Mouse (Mus musculus): ENCODE measurements around the gene Cpsf4l. TPM values are rescaled to one million over a fixed set of nuclear protein-coding genes. Genes with fewer than 3 reads are reported as not detected.

The Cpsf4l gene
- total RNA-seq, 1 experiment, result 19.6 TPM

GRCm38 (mm10) chr11:113733631-113734364 lies 24.0 kb upstream of the Cpsf4l start:
- H3K27ac ChIP-seq (ENCODE audit: insufficient read depth, low read depth, low read length, poor library complexity, severe bottlenecking), result no peak overlapping the region
- H3K36me3 ChIP-seq (ENCODE audit: control insufficient read depth, insufficient read depth, low read length, poor library complexity, severe bottlenecking), result peaks cover 7% of the 10 kb centered on the region; the same call in 1 of the 2 replicates
- in situ Hi-C loops (cut with MboI; ENCODE audit: low sequenced_read_pairs in 2 of 2, unreplicated experiment in 2 of 2), result no loop called here
- no peaks in the 10 kb centered on the region for H3K9me3 ChIP-seq (ENCODE audit: control insufficient read depth, insufficient read depth, low read depth, low read length)
- H3K4me1 ChIP-seq (ENCODE audit: control insufficient read depth in 2 of 2, insufficient read depth in 2 of 2, low read length in 2 of 2, poor library complexity in 1 of 2), result peaks cover 7 to 29% of the 10 kb centered on the region in 2 experiments; a peak in 3 of 4 replicates
- H3K4me3 ChIP-seq (ENCODE audit: insufficient read depth in 1 of 2, low read depth in 1 of 2, low read length in 2 of 2, poor library complexity in 1 of 2, severe bottlenecking in 1 of 2), result no peak overlapping the region
- no peak overlapping the region for H3K9ac ChIP-seq (ENCODE audit: insufficient read depth, low read depth, low read length, poor library complexity, severe bottlenecking)
- DNase-seq (ENCODE audit: low read depth, low spot score), result no peak
- TF ChIP-seq ZNF384 (IDR thresholded peaks at IDR 0.05; ENCODE audit: low read depth, low read length) (no peak), HCFC1 (IDR thresholded peaks at IDR 0.05; ENCODE audit: borderline replicate concordance, insufficient read depth, low read length) (no peak), ZC3H11A (IDR thresholded peaks at IDR 0.05; ENCODE audit: borderline replicate concordance, low read depth, low read length) (no peak), MAFK (IDR thresholded peaks at IDR 0.05; ENCODE audit: insufficient read depth, low read depth, low read length) (no peak), CHD2 (IDR thresholded peaks at IDR 0.05; ENCODE audit: low read depth, low read length) (no peak)

- DNase-seq (ENCODE audit: low read depth, low spot score), result no peak
- peaks cover 24% of the 10 kb centered on the region for H3K36me3 ChIP-seq (ENCODE audit: control insufficient read depth, insufficient read depth, low read length, poor library complexity, severe bottlenecking)
- TF ChIP-seq ZNF384 (IDR thresholded peaks at IDR 0.05; ENCODE audit: low read depth, low read length), result no peak
- H3K4me1 ChIP-seq (ENCODE audit: control insufficient read depth in 2 of 2, insufficient read depth in 2 of 2, low read length in 2 of 2, poor library complexity in 1 of 2), result peaks cover 5 to 31% of the 10 kb centered on the region in 2 experiments; a peak in 3 of 4 replicates
- no peak overlapping the region for H3K27ac ChIP-seq (ENCODE audit: insufficient read depth, low read depth, low read length, poor library complexity, severe bottlenecking)
- no peak overlapping the region for H3K9ac ChIP-seq (ENCODE audit: insufficient read depth, low read depth, low read length, poor library complexity, severe bottlenecking)
- no peak overlapping the region for H3K4me3 ChIP-seq (ENCODE audit: insufficient read depth in 1 of 2, low read depth in 1 of 2, low read length in 2 of 2, poor library complexity in 1 of 2, severe bottlenecking in 1 of 2)
- no peaks in the 10 kb centered on the region for H3K9me3 ChIP-seq (ENCODE audit: control insufficient read depth, insufficient read depth, low read depth, low read length)
- in situ Hi-C loops (cut with MboI; ENCODE audit: low sequenced_read_pairs in 2 of 2, unreplicated experiment in 2 of 2), result no loop called here
Observed at GRCm38 (mm10) chr11:113731945-113732612, 22.3 kb upstream of the Cpsf4l start.

GRCm38 (mm10) chr11:113730879-113731278 lies 21.1 kb upstream of the Cpsf4l start:
- Histone ChIP-seq H3K4me3 (ENCODE audit: insufficient read depth in 1 of 2, low read depth in 1 of 2, low read length in 2 of 2, poor library complexity in 1 of 2, severe bottlenecking in 1 of 2) (no peak overlapping the region), H3K36me3 (ENCODE audit: control insufficient read depth, insufficient read depth, low read length, poor library complexity, severe bottlenecking) (peaks cover 33% of the 10 kb centered on the region), H3K4me1 (ENCODE audit: control insufficient read depth in 2 of 2, insufficient read depth in 2 of 2, low read length in 2 of 2, poor library complexity in 1 of 2) (peaks cover 5 to 31% of the 10 kb centered on the region in 2 experiments; a peak in 3 of 4 replicates), H3K9me3 (ENCODE audit: control insufficient read depth, insufficient read depth, low read depth, low read length) (no peaks in the 10 kb centered on the region), H3K9ac (ENCODE audit: insufficient read depth, low read depth, low read length, poor library complexity, severe bottlenecking) (no peak overlapping the region; the same call in 1 of the 2 replicates), H3K27ac (ENCODE audit: insufficient read depth, low read depth, low read length, poor library complexity, severe bottlenecking) (no peak overlapping the region)
- TF ChIP-seq MAFK (IDR thresholded peaks at IDR 0.05; ENCODE audit: insufficient read depth, low read depth, low read length) (no peak), ZC3H11A (IDR thresholded peaks at IDR 0.05; ENCODE audit: borderline replicate concordance, low read depth, low read length) (no peak), ZNF384 (IDR thresholded peaks at IDR 0.05; ENCODE audit: low read depth, low read length) (no peak), CHD2 (IDR thresholded peaks at IDR 0.05; ENCODE audit: low read depth, low read length) (no peak)
- in situ Hi-C loops (cut with MboI; ENCODE audit: low sequenced_read_pairs in 2 of 2, unreplicated experiment in 2 of 2), result no loop called here
- DNase-seq (ENCODE audit: low read depth, low spot score), result no peak

- H3K36me3 ChIP-seq (ENCODE audit: control insufficient read depth, insufficient read depth, low read length, poor library complexity, severe bottlenecking), result peaks cover 33% of the 10 kb centered on the region
- no peaks in the 10 kb centered on the region for H3K9me3 ChIP-seq (ENCODE audit: control insufficient read depth, insufficient read depth, low read depth, low read length)
- H3K27ac ChIP-seq (ENCODE audit: insufficient read depth, low read depth, low read length, poor library complexity, severe bottlenecking), result no peak overlapping the region
- H3K9ac ChIP-seq (ENCODE audit: insufficient read depth, low read depth, low read length, poor library complexity, severe bottlenecking), result no peak overlapping the region
- no peak for TF ChIP-seq ZC3H11A (IDR thresholded peaks at IDR 0.05; ENCODE audit: borderline replicate concordance, low read depth, low read length)
- no peak for TF ChIP-seq ZNF384 (IDR thresholded peaks at IDR 0.05; ENCODE audit: low read depth, low read length)
- no peak for TF ChIP-seq HCFC1 (IDR thresholded peaks at IDR 0.05; ENCODE audit: borderline replicate concordance, insufficient read depth, low read length)
- TF ChIP-seq MAFK (IDR thresholded peaks at IDR 0.05; ENCODE audit: insufficient read depth, low read depth, low read length), result no peak
- TF ChIP-seq CHD2 (IDR thresholded peaks at IDR 0.05; ENCODE audit: low read depth, low read length), result no peak
- peaks cover 5 to 27% of the 10 kb centered on the region in 2 experiments; a peak in 3 of 4 replicates for H3K4me1 ChIP-seq (ENCODE audit: control insufficient read depth in 2 of 2, insufficient read depth in 2 of 2, low read length in 2 of 2, poor library complexity in 1 of 2)
- in situ Hi-C loops (cut with MboI; ENCODE audit: low sequenced_read_pairs in 2 of 2, unreplicated experiment in 2 of 2), result no loop called here
- no peak for DNase-seq (ENCODE audit: low read depth, low spot score)
- no peak overlapping the region for H3K4me3 ChIP-seq (ENCODE audit: insufficient read depth in 1 of 2, low read depth in 1 of 2, low read length in 2 of 2, poor library complexity in 1 of 2, severe bottlenecking in 1 of 2)
Observed at GRCm38 (mm10) chr11:113729917-113730316, 20.1 kb upstream of the Cpsf4l start.
